Mouse (Mus musculus): ENCODE measurements at regions not wholly inside any gene's neighbourhood (a gene's known extent, or its start where the extent isn't known, plus 50 kb on each side); places are given as distances from the start of the nearest gene placed in this dataset.

GRCm38 (mm10) chr13:107456394-107456793 is 434.5 kb upstream of the Kif2a start:
- no peaks in the 10 kb centered on the region for H3K4me1 ChIP-seq (ENCODE audit: control insufficient read depth in 1 of 2, insufficient read depth in 2 of 2, low read length in 2 of 2)
- H3K9me3 ChIP-seq (replicated peaks; ENCODE audit: insufficient read depth, low read length) = no peaks in the 10 kb centered on the region
- no peaks in the 10 kb centered on the region for H3K36me3 ChIP-seq (ENCODE audit: control insufficient read depth in 1 of 2, insufficient read depth in 2 of 2, low read length in 2 of 2)
- no peak for TF ChIP-seq ZMIZ1 (IDR thresholded peaks at IDR 0.05; ENCODE audit: low read depth, low read length)
- TF ChIP-seq MYB (IDR thresholded peaks at IDR 0.05; ENCODE audit: low read depth, low read length) = no peak
- TF ChIP-seq BHLHE40 (IDR thresholded peaks at IDR 0.05; ENCODE audit: borderline replicate concordance, low read depth, low read length) = no peak
- no peak for TF ChIP-seq POLR2AphosphoS5 (IDR thresholded peaks at IDR 0.05; ENCODE audit: borderline replicate concordance, low read depth, low read length)
- no peak for TF ChIP-seq SIN3A (IDR thresholded peaks at IDR 0.05; ENCODE audit: low read length)
- TF ChIP-seq SMC3 (IDR thresholded peaks at IDR 0.05; ENCODE audit: low read depth, low read length) = no peak
- TF ChIP-seq USF2 (IDR thresholded peaks at IDR 0.05; ENCODE audit: borderline replicate concordance in 1 of 2, insufficient read depth in 1 of 2, low read depth in 1 of 2, low read length in 2 of 2) = no peak
- no peak for TF ChIP-seq MEF2A (IDR thresholded peaks at IDR 0.05; ENCODE audit: extremely low read depth, insufficient replicate concordance, low read depth, low read length, poor library complexity, severe bottlenecking)
- TF ChIP-seq POLR2AphosphoS2 (IDR thresholded peaks at IDR 0.05; ENCODE audit: low read length) = no peak
- TF ChIP-seq RAD21 (IDR thresholded peaks at IDR 0.05; ENCODE audit: low read depth, low read length) = no peak
- TF ChIP-seq TBP (IDR thresholded peaks at IDR 0.05; ENCODE audit: low read depth, low read length) = no peak
- TF ChIP-seq MAZ (IDR thresholded peaks at IDR 0.05; ENCODE audit: low read depth, low read length) = no peak
- TF ChIP-seq E2F4 (IDR thresholded peaks at IDR 0.05; ENCODE audit: borderline replicate concordance, low read depth, low read length) = no peak
- TF ChIP-seq HCFC1 (IDR thresholded peaks at IDR 0.05; ENCODE audit: low read depth, low read length) = no peak
- peaks cover 1 to 5% of the 10 kb centered on the region in 2 experiments; a peak in 3 of 4 replicates for H3K27me3 ChIP-seq (ENCODE audit: control insufficient read depth in 1 of 2, insufficient read depth in 2 of 2, low read length in 2 of 2)
- H3K9ac ChIP-seq (ENCODE audit: control insufficient read depth, low read depth, low read length, poor library complexity, severe bottlenecking) = no peak overlapping the region
- H3K4me3 ChIP-seq (ENCODE audit: control insufficient read depth in 1 of 2, insufficient read depth in 1 of 2, low read depth in 2 of 2, low read length in 2 of 2) = no peak overlapping the region
- H3K79me2 ChIP-seq (ENCODE audit: control insufficient read depth, insufficient read depth, low read length, poor library complexity) = no peaks in the 10 kb centered on the region
- H3K27ac ChIP-seq (ENCODE audit: control insufficient read depth, low read depth, low read length) = no peak overlapping the region
- DNase-seq (ENCODE audit: low read depth, low spot score) = no peak

DNA sequence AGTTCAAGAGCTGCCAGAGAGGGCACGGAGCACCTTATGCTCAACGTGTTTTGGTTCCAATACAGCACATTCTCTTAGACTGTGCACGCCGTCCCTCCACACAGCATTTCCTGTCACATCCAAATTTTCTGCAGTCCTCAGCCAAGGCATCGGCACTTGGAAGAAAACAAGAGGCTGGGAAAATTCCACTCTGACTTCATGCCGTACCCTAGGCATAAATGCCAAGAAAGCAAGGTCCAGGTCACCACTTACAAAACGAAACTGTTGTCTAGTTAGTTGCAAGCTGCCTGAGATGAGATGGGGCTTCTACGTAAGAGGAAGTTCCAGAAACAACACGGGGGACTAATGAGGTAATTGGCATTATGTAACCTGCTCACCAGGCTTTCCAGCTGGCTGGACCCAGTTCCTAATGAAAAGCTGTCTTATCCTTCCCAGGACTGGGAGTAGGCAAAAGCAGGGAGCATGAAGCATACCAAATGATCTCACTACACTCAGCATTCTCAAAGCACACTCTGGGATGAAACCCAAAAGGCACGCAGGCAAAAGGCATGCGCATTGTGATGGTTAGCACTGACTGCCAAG is 427.8 kb upstream of the Kif2a start:
- Histone ChIP-seq H3K36me3 (ENCODE audit: control insufficient read depth in 1 of 2, insufficient read depth in 2 of 2, low read length in 2 of 2) (no peaks in the 10 kb centered on the region), H3K27ac (ENCODE audit: control insufficient read depth, low read depth, low read length) (no peak overlapping the region), H3K27me3 (ENCODE audit: control insufficient read depth in 1 of 2, insufficient read depth in 2 of 2, low read length in 2 of 2) (peaks cover 5 to 11% of the 10 kb centered on the region in 2 experiments), H3K4me1 (ENCODE audit: control insufficient read depth in 1 of 2, insufficient read depth in 2 of 2, low read length in 2 of 2) (peaks cover 0 to 3% of the 10 kb centered on the region in 2 experiments; a peak in 1 of 4 replicates), H3K9ac (ENCODE audit: control insufficient read depth, low read depth, low read length, poor library complexity, severe bottlenecking) (peak overlapping the region; percentile 49), H3K79me2 (ENCODE audit: control insufficient read depth, insufficient read depth, low read length, poor library complexity) (no peaks in the 10 kb centered on the region), H3K9me3 (replicated peaks; ENCODE audit: insufficient read depth, low read length) (no peaks in the 10 kb centered on the region), H3K4me3 (ENCODE audit: control insufficient read depth in 1 of 2, insufficient read depth in 1 of 2, low read depth in 2 of 2, low read length in 2 of 2) (peak overlapping the region; percentile 70 to 73)
- DNase-seq (ENCODE audit: low read depth, low spot score) = peak; percentile 34
- TF ChIP-seq USF2 (IDR thresholded peaks at IDR 0.05; ENCODE audit: borderline replicate concordance in 1 of 2, insufficient read depth in 1 of 2, low read depth in 1 of 2, low read length in 2 of 2) = no peak
- no peak for TF ChIP-seq ETS1 (IDR thresholded peaks at IDR 0.05; ENCODE audit: low read depth, low read length)
- no peak for TF ChIP-seq NELFE (IDR thresholded peaks at IDR 0.05; ENCODE audit: low read depth, low read length)
